Mouse (Mus musculus): ENCODE results near the gene Sox6. TPM values are rescaled to one million over a fixed set of nuclear protein-coding genes. Genes with fewer than 3 reads are reported as not detected.

The Sox6 gene
- polyA plus RNA-seq, 1 experiment from 2014 or later, result 54.3 TPM

DNA sequence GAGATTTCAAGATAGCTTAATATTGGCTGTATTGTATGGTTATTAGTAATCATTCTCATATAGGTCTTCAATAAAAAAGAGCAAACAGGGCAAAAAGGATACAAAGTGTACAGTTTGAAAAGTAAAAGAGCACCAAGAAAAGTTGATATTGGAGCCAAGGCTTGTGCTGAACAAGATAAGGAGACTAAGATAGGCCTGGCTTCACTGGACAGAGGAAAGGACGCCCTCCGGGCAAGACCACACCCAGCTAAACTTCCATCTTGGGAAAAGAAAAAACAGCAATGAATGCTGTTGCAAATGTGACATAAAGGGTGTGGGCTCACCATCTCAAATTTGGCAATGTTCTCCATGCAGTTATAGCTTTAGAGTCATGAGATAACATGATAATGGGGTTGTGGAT lies 165.7 kb downstream of the Sox6 start:
- Histone ChIP-seq H3K36me3 (no peaks in the 10 kb centered on the region), H3K9ac (no peak overlapping the region), H3K9me3 (no peaks in the 10 kb centered on the region), H3K27ac (no peak overlapping the region), H3K4me1 (peaks cover 3% of the 10 kb centered on the region; the same call in 1 of the 2 replicates), H3K27me3 (no peaks in the 10 kb centered on the region), H3K4me2 (no peak overlapping the region), H3K4me3 (no peak overlapping the region)
- WGBS, result 91% methylated on average over 2 of the region's 2 CpGs
- ATAC-seq (ENCODE audit: insufficient number of reproducible peaks, low FRiP score, low TSS enrichment, low read depth), result no peak

DNA sequence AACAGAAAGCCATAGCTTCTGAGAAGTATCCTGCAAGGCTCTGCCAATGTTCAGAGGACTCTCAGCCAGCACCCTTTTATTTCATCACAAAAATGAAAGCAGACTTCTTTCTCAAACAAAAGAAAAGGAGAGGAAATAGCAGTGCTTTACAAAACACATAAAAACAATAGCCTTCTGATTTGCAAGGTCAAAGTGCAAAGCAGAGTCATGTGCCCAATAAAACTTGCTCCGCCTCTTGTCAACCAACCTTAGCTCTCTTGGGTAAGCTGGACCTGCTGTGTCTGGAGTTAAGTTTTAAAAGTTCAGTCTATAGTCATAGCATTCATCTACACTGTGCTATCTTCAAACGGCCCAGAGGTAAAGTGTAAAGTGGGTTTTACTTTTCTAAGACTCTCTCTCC lies 170.1 kb downstream of the Sox6 start:
- Histone ChIP-seq H3K4me2 (no peak overlapping the region), H3K4me3 (no peak overlapping the region), H3K27ac (no peak overlapping the region), H3K4me1 (peaks cover 15% of the 10 kb centered on the region; the same call in 1 of the 2 replicates), H3K27me3 (no peaks in the 10 kb centered on the region), H3K9ac (no peak overlapping the region), H3K36me3 (no peaks in the 10 kb centered on the region), H3K9me3 (no peaks in the 10 kb centered on the region)
- 72% methylated on average over 2 of the region's 2 CpGs for whole genome bisulfite sequencing
- ATAC-seq (ENCODE audit: insufficient number of reproducible peaks, low FRiP score, low TSS enrichment, low read depth), result no peak

DNA sequence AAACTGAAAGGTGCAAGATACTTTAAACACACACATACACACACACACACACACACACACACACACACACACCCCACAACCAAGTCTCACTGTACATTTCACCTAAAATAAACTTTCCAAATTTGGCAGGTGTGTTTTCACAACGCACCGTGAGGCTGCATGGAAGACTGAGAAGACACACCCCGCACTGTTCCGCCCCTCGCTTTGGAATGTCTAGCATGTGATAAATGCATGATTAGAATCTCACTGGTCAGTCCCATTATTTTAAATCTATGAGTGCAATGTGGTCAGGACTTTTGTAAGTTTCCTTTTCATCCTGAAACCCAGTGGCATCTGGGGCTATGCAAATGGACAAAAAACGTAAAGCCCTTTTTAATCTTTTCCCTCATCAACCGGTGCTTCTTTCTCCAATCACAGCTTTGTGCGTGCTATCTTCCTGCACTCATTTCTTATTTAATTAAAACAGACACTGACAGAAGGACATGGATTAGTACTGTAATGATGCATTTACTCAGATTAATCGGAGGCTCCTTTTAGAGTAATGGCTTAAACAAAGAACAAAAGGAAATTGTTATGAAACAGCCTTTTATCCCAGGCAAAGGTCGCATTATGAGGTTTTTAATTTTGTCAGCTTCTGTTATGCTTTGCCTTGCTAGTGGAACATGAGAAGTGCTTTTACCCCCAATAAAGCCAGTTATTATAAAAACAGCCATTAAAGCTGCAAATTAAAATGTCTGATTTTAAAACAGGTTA lies 170.9 kb downstream of the Sox6 start:
- Histone ChIP-seq H3K36me3 (no peaks in the 10 kb centered on the region), H3K4me3 (no peak overlapping the region), H3K9ac (no peak overlapping the region), H3K4me1 (peaks cover 15% of the 10 kb centered on the region; the same call in 1 of the 2 replicates), H3K9me3 (no peaks in the 10 kb centered on the region), H3K4me2 (no peak overlapping the region), H3K27ac (no peak overlapping the region), H3K27me3 (no peaks in the 10 kb centered on the region)
- no peak for ATAC-seq (ENCODE audit: insufficient number of reproducible peaks, low FRiP score, low TSS enrichment, low read depth)
- 40% methylated on average over 10 of the region's 10 CpGs for WGBS

DNA sequence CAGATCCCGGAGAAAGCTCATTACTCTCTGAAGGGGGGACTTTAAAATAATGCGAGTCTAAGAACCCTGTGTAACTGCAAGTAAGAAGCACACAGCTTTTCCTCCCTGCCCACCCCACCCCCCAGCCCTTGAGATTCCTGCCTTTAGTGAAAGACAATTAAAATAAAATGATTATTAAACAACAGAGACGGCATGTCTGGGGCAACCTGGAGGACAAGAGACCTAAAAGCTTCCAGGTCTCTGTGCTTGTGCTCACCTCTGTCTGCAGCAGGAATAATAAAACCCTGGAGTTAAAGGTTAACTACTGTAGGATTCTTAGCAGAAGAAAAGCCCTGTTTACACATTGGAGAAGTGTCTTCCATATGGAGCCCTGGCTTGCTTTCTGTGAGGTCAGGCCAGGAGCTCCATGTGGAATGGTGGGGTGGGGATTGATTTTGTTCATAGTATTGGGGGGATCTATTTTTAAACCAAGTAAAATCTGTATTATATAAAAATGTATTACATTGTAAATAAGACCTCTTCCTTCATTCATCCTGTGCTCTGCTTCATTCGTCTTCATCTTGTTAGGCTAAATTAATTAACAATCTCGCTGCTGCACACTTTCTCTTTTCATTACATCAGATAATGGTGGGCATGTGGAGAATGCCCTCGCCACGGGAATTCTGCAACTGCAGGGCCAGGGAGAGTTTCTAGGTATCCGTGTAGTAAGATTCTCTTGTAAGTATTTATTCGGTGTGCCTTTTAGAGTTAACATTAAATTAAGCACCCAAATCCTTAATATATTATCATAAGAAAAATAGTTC lies 171.7 kb downstream of the Sox6 start:
- Histone ChIP-seq H3K27ac (no peak overlapping the region), H3K9me3 (no peaks in the 10 kb centered on the region), H3K9ac (no peak overlapping the region), H3K4me2 (no peak overlapping the region), H3K4me1 (peaks cover 15% of the 10 kb centered on the region; the same call in 1 of the 2 replicates), H3K4me3 (no peak overlapping the region), H3K27me3 (no peaks in the 10 kb centered on the region), H3K36me3 (no peaks in the 10 kb centered on the region)
- 36% methylated on average over 9 of the region's 9 CpGs for WGBS
- no peak for ATAC-seq (ENCODE audit: insufficient number of reproducible peaks, low FRiP score, low TSS enrichment, low read depth)

DNA sequence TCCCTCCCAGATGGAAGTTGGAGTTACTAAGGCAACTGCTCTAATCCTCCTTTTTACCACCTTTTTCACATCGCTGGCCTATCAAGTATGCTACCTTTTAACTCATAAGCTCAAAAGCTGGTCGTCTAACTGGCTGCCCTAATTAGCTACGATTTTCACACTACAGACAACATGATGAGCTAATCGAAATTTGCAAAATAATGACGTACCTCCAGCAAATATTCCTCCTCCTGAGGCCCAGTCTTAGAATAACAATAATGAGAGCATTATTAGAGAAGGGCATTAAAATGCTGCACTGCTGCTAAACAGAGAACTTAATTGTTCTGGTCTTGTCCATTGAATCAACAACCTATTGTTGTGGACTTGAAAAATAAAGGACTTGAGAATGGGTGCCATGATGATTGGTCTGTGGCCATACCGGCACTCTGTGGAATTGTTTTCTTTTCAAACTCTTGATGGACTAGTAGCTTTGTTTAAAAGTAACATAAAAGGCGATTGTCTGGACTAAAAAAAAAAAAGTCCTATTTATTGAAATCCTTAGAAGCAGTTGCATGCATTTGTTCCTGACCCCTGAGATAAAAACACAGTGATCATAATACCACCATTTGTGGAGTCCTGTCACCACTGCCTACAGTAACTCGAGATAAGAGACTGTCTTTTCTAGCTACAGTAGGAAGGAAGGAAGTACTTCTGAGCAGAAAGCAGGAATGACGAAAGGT lies 172.5 kb downstream of the Sox6 start:
- Histone ChIP-seq H3K9me3 (no peaks in the 10 kb centered on the region), H3K27ac (no peak overlapping the region), H3K36me3 (no peaks in the 10 kb centered on the region), H3K4me1 (peaks cover 15% of the 10 kb centered on the region; the same call in 1 of the 2 replicates), H3K27me3 (no peaks in the 10 kb centered on the region), H3K4me3 (no peak overlapping the region), H3K4me2 (no peak overlapping the region), H3K9ac (no peak overlapping the region)
- no peak for ATAC-seq (ENCODE audit: insufficient number of reproducible peaks, low FRiP score, low TSS enrichment, low read depth)
- 43% methylated on average over 9 of the region's 9 CpGs for WGBS

DNA sequence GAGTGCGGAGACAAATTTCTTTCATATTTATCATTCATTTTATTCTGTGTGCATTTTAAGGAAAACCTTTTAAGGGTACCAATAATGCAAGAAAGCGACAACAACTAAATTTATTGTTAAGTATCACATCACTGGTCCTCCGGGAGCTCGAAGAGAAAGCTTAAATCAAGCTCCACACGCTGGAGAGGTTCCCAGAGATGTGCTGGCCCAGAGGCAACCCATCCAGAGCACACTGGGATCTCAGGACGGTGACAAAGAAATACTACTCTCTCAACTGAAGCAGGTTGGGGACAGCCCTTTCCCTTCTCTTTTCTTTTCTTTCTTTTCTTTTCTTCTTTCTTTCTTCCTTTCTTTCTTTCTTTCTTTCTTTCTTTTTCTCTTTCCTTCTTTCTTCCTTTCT lies 173.4 kb downstream of the Sox6 start:
- no peak overlapping the region for H3K9ac ChIP-seq
- no peaks in the 10 kb centered on the region for H3K9me3 ChIP-seq

DNA sequence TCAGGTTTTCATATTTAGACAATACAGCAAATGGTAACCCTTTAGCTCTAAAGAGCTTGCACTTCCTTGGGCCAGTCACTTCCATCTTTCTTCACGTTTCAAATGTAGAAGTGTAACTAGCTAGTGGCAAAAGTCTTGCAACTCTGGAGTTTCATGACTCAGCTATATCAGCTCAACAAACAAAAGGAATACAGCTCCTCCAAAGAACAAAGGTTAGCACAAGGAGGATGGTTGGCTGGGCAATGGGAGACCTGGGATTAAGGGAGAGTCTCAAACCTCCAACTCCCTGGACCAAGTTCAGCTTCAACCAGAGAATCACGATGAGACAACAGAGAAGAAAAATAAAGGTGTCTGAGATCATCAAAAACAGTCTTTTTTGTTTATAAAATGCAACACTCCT lies 174.2 kb downstream of the Sox6 start:
- no peaks in the 10 kb centered on the region for H3K27me3 ChIP-seq
- no peaks in the 10 kb centered on the region for H3K9me3 ChIP-seq
- no peak overlapping the region for H3K9ac ChIP-seq
- ATAC-seq (ENCODE audit: insufficient number of reproducible peaks, low FRiP score, low TSS enrichment, low read depth), result no peak
- H3K27ac ChIP-seq, result no peak overlapping the region
- 49% methylated on average over 2 of the region's 2 CpGs for WGBS
- peaks cover 15% of the 10 kb centered on the region; the same call in 1 of the 2 replicates for H3K4me1 ChIP-seq
- H3K4me2 ChIP-seq, result no peak overlapping the region
- H3K4me3 ChIP-seq, result no peak overlapping the region
- no peaks in the 10 kb centered on the region for H3K36me3 ChIP-seq

More for the DNA sequence above, 173.4 kb downstream of the Sox6 start:
- Histone ChIP-seq H3K4me2 (no peak overlapping the region), H3K4me1 (peaks cover 15% of the 10 kb centered on the region; the same call in 1 of the 2 replicates), H3K36me3 (no peaks in the 10 kb centered on the region), H3K4me3 (no peak overlapping the region), H3K27me3 (no peaks in the 10 kb centered on the region), H3K27ac (no peak overlapping the region)
- 68% methylated on average over 6 of the region's 6 CpGs for WGBS
- no peak for ATAC-seq (ENCODE audit: insufficient number of reproducible peaks, low FRiP score, low TSS enrichment, low read depth)

DNA sequence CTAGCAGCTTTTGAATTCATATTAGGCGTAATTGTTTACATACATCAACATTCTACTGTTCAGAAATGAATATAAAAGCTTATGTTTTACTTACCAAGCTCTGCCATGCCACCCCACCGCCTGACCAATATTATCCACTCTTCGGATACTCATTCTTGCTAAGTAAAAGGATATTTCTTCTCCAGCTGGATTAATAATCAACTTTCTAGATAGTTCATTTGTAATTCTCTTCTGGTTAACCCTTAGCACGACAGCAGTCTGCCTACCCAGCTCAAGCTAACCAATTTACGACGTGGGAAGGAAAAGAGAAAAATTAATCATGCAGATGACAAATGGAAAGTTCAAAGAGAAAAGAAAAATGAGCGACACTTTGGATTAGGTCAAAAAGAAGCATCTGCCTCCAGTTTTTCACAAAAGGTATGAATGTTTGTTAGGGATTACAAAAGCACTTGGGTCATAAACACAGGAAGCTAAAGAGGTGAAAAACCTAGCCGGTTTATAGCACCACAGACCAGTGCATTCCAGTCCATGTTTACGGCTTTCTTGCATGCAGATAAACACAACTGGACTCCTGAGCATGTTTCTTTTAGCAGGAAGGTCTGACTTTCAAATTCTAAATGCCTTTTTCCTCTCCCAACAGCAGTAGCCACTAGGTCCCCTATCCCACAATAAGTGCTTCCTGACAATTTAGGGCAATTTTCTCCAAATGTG lies 178.8 kb downstream of the Sox6 start:
- Histone ChIP-seq H3K4me2 (no peak overlapping the region), H3K9ac (no peak overlapping the region), H3K27me3 (no peaks in the 10 kb centered on the region), H3K36me3 (no peaks in the 10 kb centered on the region), H3K4me3 (no peak overlapping the region), H3K27ac (no peak overlapping the region), H3K9me3 (no peaks in the 10 kb centered on the region), H3K4me1 (no peaks in the 10 kb centered on the region)
- WGBS, result 50% methylated on average over 9 of the region's 9 CpGs
- ATAC-seq (ENCODE audit: insufficient number of reproducible peaks, low FRiP score, low TSS enrichment, low read depth), result no peak

DNA sequence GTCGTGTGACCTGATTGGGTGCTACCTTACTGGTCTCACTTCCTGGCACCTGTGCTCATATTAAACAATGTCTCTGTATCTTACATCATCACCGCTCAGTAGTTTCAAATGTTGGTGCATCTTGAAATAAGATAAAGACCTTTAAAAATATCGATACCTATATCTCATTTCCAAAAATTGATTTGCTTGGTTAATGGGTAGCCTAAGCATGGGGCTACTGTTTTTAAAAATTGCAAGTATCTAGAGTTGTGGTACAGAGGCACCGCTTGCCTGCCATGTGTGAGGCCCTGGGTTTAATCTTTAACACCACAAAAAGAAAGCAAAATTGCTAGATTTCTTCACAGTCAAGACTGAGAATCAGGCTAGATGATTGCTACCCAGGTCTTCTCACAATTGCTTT lies 187.5 kb downstream of the Sox6 start:
- Histone ChIP-seq H3K4me3 (no peak overlapping the region), H3K9ac (no peak overlapping the region), H3K27me3 (no peaks in the 10 kb centered on the region), H3K36me3 (no peaks in the 10 kb centered on the region), H3K9me3 (no peaks in the 10 kb centered on the region), H3K27ac (no peak overlapping the region), H3K4me2 (no peak overlapping the region), H3K4me1 (no peaks in the 10 kb centered on the region)
- WGBS, result 88% methylated on average over 4 of the region's 4 CpGs
- ATAC-seq (ENCODE audit: insufficient number of reproducible peaks, low FRiP score, low TSS enrichment, low read depth), result no peak

DNA sequence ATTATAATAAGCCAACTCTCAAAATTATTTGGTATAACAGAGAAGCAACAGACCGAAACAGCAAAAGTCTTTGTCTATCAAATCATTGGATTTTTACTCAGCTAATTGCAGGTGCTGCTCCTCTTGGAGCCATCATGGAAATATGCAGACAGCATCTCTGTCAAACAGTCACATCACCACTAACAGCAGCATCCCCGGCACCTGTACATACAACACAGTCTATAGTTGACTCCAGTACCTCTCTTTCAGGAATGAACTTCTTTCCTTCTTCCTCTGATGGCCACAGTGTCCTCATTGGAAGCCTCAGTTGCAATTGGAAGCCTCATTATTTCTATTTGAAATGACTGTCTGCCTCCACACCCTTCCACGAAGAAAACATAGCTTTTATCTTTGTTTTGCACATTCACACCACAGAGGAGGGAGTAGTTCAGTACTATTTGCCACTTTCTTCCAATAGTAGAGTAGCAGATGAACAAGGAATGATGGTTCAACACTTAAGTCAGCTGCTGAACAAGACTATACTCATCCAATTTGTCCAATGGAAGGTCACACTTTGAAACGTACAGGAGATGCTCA lies 192.7 kb downstream of the Sox6 start:
- 84% methylated on average over 4 of the region's 4 CpGs for WGBS
- Histone ChIP-seq H3K27ac (no peak overlapping the region), H3K9me3 (no peaks in the 10 kb centered on the region), H3K36me3 (no peaks in the 10 kb centered on the region), H3K4me1 (no peaks in the 10 kb centered on the region), H3K4me3 (no peak overlapping the region), H3K9ac (no peak overlapping the region), H3K4me2 (no peak overlapping the region), H3K27me3 (no peaks in the 10 kb centered on the region)
- ATAC-seq (ENCODE audit: insufficient number of reproducible peaks, low FRiP score, low TSS enrichment, low read depth), result no peak

DNA sequence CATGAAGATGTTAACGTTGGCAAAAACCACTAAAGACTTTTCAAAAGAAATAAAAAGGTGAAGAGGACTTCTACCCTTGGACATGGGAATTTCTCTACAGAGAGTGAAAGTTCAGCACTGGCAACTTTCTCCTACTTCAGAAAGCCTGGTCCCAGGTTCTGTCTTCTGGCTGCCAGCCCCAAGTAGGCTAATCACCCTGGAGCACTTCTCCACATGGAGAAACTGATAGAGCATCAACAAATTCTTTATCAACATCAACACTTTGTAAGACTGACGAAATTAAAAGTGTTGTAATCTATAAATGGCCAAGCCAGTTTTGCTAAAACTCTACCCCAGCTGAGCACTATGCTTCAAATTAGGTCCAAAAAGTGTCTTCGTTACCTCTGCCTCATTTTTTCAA lies 193.7 kb downstream of the Sox6 start:
- no peak overlapping the region for H3K4me3 ChIP-seq
- H3K4me2 ChIP-seq, result no peak overlapping the region
- no peaks in the 10 kb centered on the region for H3K4me1 ChIP-seq
- H3K27ac ChIP-seq, result no peak overlapping the region
- H3K36me3 ChIP-seq, result no peaks in the 10 kb centered on the region
- H3K9me3 ChIP-seq, result no peaks in the 10 kb centered on the region
- ATAC-seq (ENCODE audit: insufficient number of reproducible peaks, low FRiP score, low TSS enrichment, low read depth), result no peak
- no peaks in the 10 kb centered on the region for H3K27me3 ChIP-seq
- no peak overlapping the region for H3K9ac ChIP-seq
- WGBS, result 78% methylated on average over 3 of the region's 3 CpGs

All from limb, embryonic 15.5 days (tissue).